In the genomic region with DNA sequence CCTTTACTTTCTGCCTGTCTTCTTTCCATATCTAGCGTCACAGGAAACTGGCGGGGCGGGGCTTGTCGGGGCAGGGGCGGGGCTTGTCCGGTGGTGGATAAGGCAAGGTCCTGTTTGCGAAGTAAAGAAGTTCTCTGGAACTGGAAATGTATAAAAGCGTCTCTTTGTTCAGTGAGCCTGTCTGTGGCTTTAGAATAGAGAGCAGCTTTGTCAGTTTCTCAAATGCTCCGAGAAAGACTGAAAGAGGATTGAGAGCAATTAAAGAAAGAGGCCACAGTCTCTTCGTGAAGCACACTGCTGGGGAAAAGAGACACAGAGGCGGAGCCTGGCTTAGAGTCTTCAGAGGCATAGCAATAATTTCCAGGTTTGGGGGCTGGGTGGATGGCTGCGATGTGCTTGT, we compare ENCODE assay signal across 8 mouse cellular contexts. TPM values are rescaled to one million over a fixed set of nuclear protein-coding genes. Genes with fewer than 3 reads are reported as not detected.
DNase-seq lines count a peak whose midpoint lies in the region; ATAC-seq and TF ChIP-seq lines count a peak whose summit lies in the region.

No protein-coding gene starts in this region.

- H3K9ac ChIP-seq in kidney, embryonic 14.5 days (ENCODE audit: low read depth, low read length), result no peak overlapping the region
- no peak overlapping the region for H3K9ac ChIP-seq in ES-E14 (ENCODE audit: insufficient read depth, low read depth, low read length, poor library complexity, severe bottlenecking)

- H3K4me2 ChIP-seq in kidney, embryonic 14.5 days (replicated peaks; ENCODE audit: low read depth, low read length), result 0 out of 2 replicates have a peak overlapping the region, but pooled peaks have one; percentile 11

- WGBS in kidney, embryonic 14.5 days, result 33% methylated on average over 12 of the region's 12 CpGs
- 22% methylated on average over 12 of the region's 12 CpGs for WGBS in embryonic facial prominence, embryonic 10.5 days

- H3K9me3 ChIP-seq in kidney, embryonic 14.5 days (ENCODE audit: control insufficient read depth, low read length), result no peaks in the 10 kb centered on the region
- H3K9me3 ChIP-seq in ES-E14 (ENCODE audit: control insufficient read depth, insufficient read depth, low read depth, low read length), result no peaks in the 10 kb centered on the region
- no peaks in the 10 kb centered on the region for H3K9me3 ChIP-seq in embryonic facial prominence, embryonic 10.5 days

- no peak for DNase-seq in kidney, adult 18-20 months
- DNase-seq in ES-E14 (ENCODE audit: low read depth, low spot score), result peak; percentile 43
- peak; percentile 49 for DNase-seq in embryonic facial prominence, embryonic 10.5 days (ENCODE audit: low spot score)
- DNase-seq in kidney, postnatal 10 days, result peak; percentile 72
- DNase-seq in naive thymus-derived CD4-positive, alpha-beta T cell, adult 2 months (ENCODE audit: low read depth), result peak; percentile 57
- no peak for DNase-seq in urinary bladder, postnatal 14 days (ENCODE audit: low spot score)
- no peak for DNase-seq in urinary bladder, postnatal 10 days (ENCODE audit: low spot score)

- no peak for ATAC-seq in kidney, embryonic 14.5 days (ENCODE audit: low FRiP score, low TSS enrichment)

- H3K36me3 ChIP-seq in kidney, embryonic 14.5 days (ENCODE audit: control insufficient read depth, insufficient read depth, low read length), result no peaks in the 10 kb centered on the region
- no peaks in the 10 kb centered on the region for H3K36me3 ChIP-seq in ES-E14 (ENCODE audit: control insufficient read depth, insufficient read depth, low read length, poor library complexity, severe bottlenecking)
- H3K36me3 ChIP-seq in embryonic facial prominence, embryonic 10.5 days (replicated peaks), result no peaks in the 10 kb centered on the region; the same call in 1 of the 2 replicates

- H3K27ac ChIP-seq in kidney, embryonic 14.5 days (ENCODE audit: low read depth, low read length), result no peak overlapping the region
- H3K27ac ChIP-seq in ES-E14 (ENCODE audit: insufficient read depth, low read depth, low read length, poor library complexity, severe bottlenecking), result no peak overlapping the region
- peak overlapping the region; percentile 63; the same call in 1 of the 2 replicates for H3K27ac ChIP-seq in embryonic facial prominence, embryonic 10.5 days (replicated peaks)

- H3K27me3 ChIP-seq in kidney, embryonic 14.5 days (ENCODE audit: control insufficient read depth, insufficient read depth, low read length), result no peaks in the 10 kb centered on the region
- peaks cover 31% of the 10 kb centered on the region for H3K27me3 ChIP-seq in embryonic facial prominence, embryonic 10.5 days (replicated peaks; ENCODE audit: low read depth, poor library complexity, severe bottlenecking)

- in situ Hi-C loops in ES-E14 (cut with MboI; ENCODE audit: low sequenced_read_pairs in 2 of 2, unreplicated experiment in 2 of 2), result no loop called here

- H3K4me1 ChIP-seq in kidney, embryonic 14.5 days (ENCODE audit: control insufficient read depth, insufficient read depth, low read length), result 0 out of 2 replicates have a peak, but pooled peaks cover 3% of the 10 kb centered on the region
- H3K4me1 ChIP-seq in ES-E14 (ENCODE audit: control insufficient read depth in 2 of 2, insufficient read depth in 2 of 2, low read length in 2 of 2, poor library complexity in 1 of 2), result peaks cover 2% of the 10 kb centered on the region in 2 experiments; a peak in 1 of 4 replicates
- H3K4me1 ChIP-seq in embryonic facial prominence, embryonic 10.5 days, result peaks cover 25% of the 10 kb centered on the region

- H3K4me3 ChIP-seq in kidney, embryonic 14.5 days (ENCODE audit: low read length), result no peak overlapping the region
- H3K4me3 ChIP-seq in ES-E14 (ENCODE audit: insufficient read depth in 1 of 2, low read depth in 1 of 2, low read length in 2 of 2, poor library complexity in 1 of 2, severe bottlenecking in 1 of 2), result peak overlapping the region in 1 of 2 experiments; percentile 58; a peak in 2 of 4 replicates
- H3K4me3 ChIP-seq in embryonic facial prominence, embryonic 10.5 days, result peak overlapping the region; percentile 37

TF ChIP-seq in ES-E14, 5 proteins besides CTCF, POLR2A, EP300 and RAD21:
- TF ChIP-seq HCFC1 (IDR thresholded peaks at IDR 0.05; ENCODE audit: borderline replicate concordance, insufficient read depth, low read length), result no peak
- TF ChIP-seq MAFK (IDR thresholded peaks at IDR 0.05; ENCODE audit: insufficient read depth, low read depth, low read length), result no peak

RNA-seq across cellular contexts. Expression of a gene that starts 4.4 kb away (rescaled TPM):
- 41.4 and 71.6 TPM in 2 replicates for polyA plus RNA-seq in kidney, embryonic 14.5 days (2014; fragmentation: Nextera tagmentation; extraction: Ambion mirVana)
- 35.9 and 37.5 TPM in 2 replicates for total RNA-seq in ES-E14 (2012; rRNA removed)
- polyA plus RNA-seq in embryonic facial prominence, embryonic 10.5 days (2016; fragmentation: Nextera tagmentation; extraction: Ambion mirVana), result 67.3 and 71.4 TPM in 2 replicates

RNA-seq across cellular contexts. Expression of a gene that starts 4.9 kb away (rescaled TPM):
- not detected in 2 replicates for polyA plus RNA-seq in kidney, embryonic 14.5 days (2014; fragmentation: Nextera tagmentation; extraction: Ambion mirVana)
- total RNA-seq in ES-E14 (2012; rRNA removed), result 0.45 and 0.79 TPM in 2 replicates
- 0.02 and 0.04 TPM in 2 replicates for polyA plus RNA-seq in embryonic facial prominence, embryonic 10.5 days (2016; fragmentation: Nextera tagmentation; extraction: Ambion mirVana)

Comparison
In these comparisons a context has a peak if more than half of its experiments do, and no peak if none do; other contexts are left out.
1. DNase-seq: peak in ES-E14 (single experiment), embryonic facial prominence, embryonic 10.5 days (single experiment), kidney, postnatal 10 days (single experiment) and naive thymus-derived CD4-positive, alpha-beta T cell, adult 2 months (single experiment); none in kidney, adult 18-20 months (single experiment), urinary bladder, postnatal 14 days (single experiment) and urinary bladder, postnatal 10 days (single experiment).